Mouse (Mus musculus): ENCODE measurements around the gene Rab3d. TPM values are rescaled to one million over a fixed set of nuclear protein-coding genes. Genes with fewer than 3 reads are reported as not detected.
A peak's percentile ranks its signal among the peaks of the same experiment; 100 is the strongest.

Gene Rab3d
- 14.2 and 14.4 TPM in 2 replicates for polyA plus RNA-seq (2015; fragmentation: Nextera tagmentation; extraction: Ambion mirVana)

- WGBS, result under 1% methylated on average over 35 of the region's 36 CpGs
- no peak within 1 kb of the TSS for H3K27ac ChIP-seq (ENCODE audit: low read length)
- peak within 1 kb of the TSS; percentile 50 for H3K4me3 ChIP-seq (ENCODE audit: low read length)
- peak within 1 kb of the TSS; percentile 49 for H3K9ac ChIP-seq (replicated peaks; ENCODE audit: low read length)
- H3K27me3 ChIP-seq (ENCODE audit: insufficient read depth, low read length), result no peaks in the 10 kb centered on the region
- H3K4me1 ChIP-seq (ENCODE audit: insufficient read depth, low read length), result peaks cover 13% of the 10 kb centered on the region; the same call in 1 of the 2 replicates
- peak; percentile 96 for ATAC-seq (ENCODE audit: low FRiP score, low TSS enrichment)
- no peaks in the 10 kb centered on the region for H3K9me3 ChIP-seq (ENCODE audit: low read length)
- H3K36me3 ChIP-seq (ENCODE audit: insufficient read depth, low read length), result no peaks in the 10 kb centered on the region
- H3K4me2 ChIP-seq (replicated peaks; ENCODE audit: low read depth, low read length), result peak within 1 kb of the TSS; percentile 66
Observed at GRCm38 (mm10) chr9:21918035-21918592, at the start of gene Rab3d. Gene Rab3d (minus strand): TSS chr9:21918192.

GRCm38 (mm10) chr9:21963417-21963816 lies 45.4 kb upstream of the Rab3d start, which contains the start of gene Epor:
Gene Epor (minus strand): TSS chr9:21963506.
- ATAC-seq (ENCODE audit: low FRiP score, low TSS enrichment), result peak; percentile 37
- 9% methylated on average over 8 of the region's 8 CpGs for WGBS
- H3K4me1 ChIP-seq (ENCODE audit: insufficient read depth, low read length), result peaks cover 43% of the 10 kb centered on the region
- H3K4me2 ChIP-seq (replicated peaks; ENCODE audit: low read depth, low read length), result peak within 1 kb of the TSS; percentile 93
- H3K9me3 ChIP-seq (ENCODE audit: low read length), result no peaks in the 10 kb centered on the region
- H3K9ac ChIP-seq (replicated peaks; ENCODE audit: low read length), result peak within 1 kb of the TSS; percentile 64
- H3K27me3 ChIP-seq (ENCODE audit: insufficient read depth, low read length), result peaks cover 10% of the 10 kb centered on the region; the same call in 1 of the 2 replicates
- 0 out of 2 replicates have a peak, but pooled peaks cover 3% of the 10 kb centered on the region for H3K36me3 ChIP-seq (ENCODE audit: insufficient read depth, low read length)
- 0 out of 2 replicates have a peak within 1 kb of the TSS, but pooled peaks have one; percentile 15 for H3K27ac ChIP-seq (ENCODE audit: low read length)
- peak within 1 kb of the TSS; percentile 56 for H3K4me3 ChIP-seq (ENCODE audit: low read length)

- Histone ChIP-seq H3K36me3 (ENCODE audit: insufficient read depth, low read length) (peaks cover 7% of the 10 kb centered on the region; the same call in 1 of the 2 replicates), H3K27ac (ENCODE audit: low read length) (0 out of 2 replicates have a peak overlapping the region, but pooled peaks have one; percentile 15), H3K9ac (replicated peaks; ENCODE audit: low read length) (peak overlapping the region; percentile 64), H3K4me2 (replicated peaks; ENCODE audit: low read depth, low read length) (peak overlapping the region; percentile 93), H3K4me1 (ENCODE audit: insufficient read depth, low read length) (peaks cover 43% of the 10 kb centered on the region), H3K4me3 (ENCODE audit: low read length) (peak overlapping the region; percentile 56), H3K9me3 (ENCODE audit: low read length) (no peaks in the 10 kb centered on the region), H3K27me3 (ENCODE audit: insufficient read depth, low read length) (peaks cover 10% of the 10 kb centered on the region; the same call in 1 of the 2 replicates)
- ATAC-seq (ENCODE audit: low FRiP score, low TSS enrichment), result peak; percentile 79
- whole genome bisulfite sequencing, result 4% methylated on average over 34 of the region's 34 CpGs
Observed at GRCm38 (mm10) chr9:21962416-21963059, 44.5 kb upstream of the Rab3d start.

GRCm38 (mm10) chr9:21962010-21962409 lies 44.0 kb upstream of the Rab3d start:
- Histone ChIP-seq H3K4me2 (replicated peaks; ENCODE audit: low read depth, low read length) (peak overlapping the region; percentile 93), H3K4me3 (ENCODE audit: low read length) (peak overlapping the region; percentile 56), H3K36me3 (ENCODE audit: insufficient read depth, low read length) (peaks cover 7% of the 10 kb centered on the region; the same call in 1 of the 2 replicates), H3K9ac (replicated peaks; ENCODE audit: low read length) (peak overlapping the region; percentile 64), H3K27me3 (ENCODE audit: insufficient read depth, low read length) (peaks cover 10% of the 10 kb centered on the region; the same call in 1 of the 2 replicates), H3K9me3 (ENCODE audit: low read length) (no peaks in the 10 kb centered on the region), H3K27ac (ENCODE audit: low read length) (no peak overlapping the region), H3K4me1 (ENCODE audit: insufficient read depth, low read length) (peaks cover 43% of the 10 kb centered on the region)
- 0% methylated on average over 15 of the region's 15 CpGs for WGBS
- ATAC-seq (ENCODE audit: low FRiP score, low TSS enrichment), result peak; percentile 21; the same call in 1 of the 2 replicates

GRCm38 (mm10) chr9:21961366-21961980 lies 43.5 kb upstream of the Rab3d start:
- no peaks in the 10 kb centered on the region for H3K9me3 ChIP-seq (ENCODE audit: low read length)
- H3K36me3 ChIP-seq (ENCODE audit: insufficient read depth, low read length), result peaks cover 7% of the 10 kb centered on the region; the same call in 1 of the 2 replicates
- ATAC-seq (ENCODE audit: low FRiP score, low TSS enrichment), result no peak
- WGBS, result 2% methylated on average over 35 of the region's 35 CpGs
- H3K4me3 ChIP-seq (ENCODE audit: low read length), result peak overlapping the region; percentile 56
- peaks cover 45% of the 10 kb centered on the region for H3K4me1 ChIP-seq (ENCODE audit: insufficient read depth, low read length)
- H3K4me2 ChIP-seq (replicated peaks; ENCODE audit: low read depth, low read length), result peak overlapping the region; percentile 93
- H3K27me3 ChIP-seq (ENCODE audit: insufficient read depth, low read length), result peaks cover 10% of the 10 kb centered on the region; the same call in 1 of the 2 replicates
- no peak overlapping the region for H3K27ac ChIP-seq (ENCODE audit: low read length)
- 0 out of 2 replicates have a peak overlapping the region, but pooled peaks have one; percentile 64 for H3K9ac ChIP-seq (replicated peaks; ENCODE audit: low read length)

GRCm38 (mm10) chr9:21960558-21961208 lies 42.7 kb upstream of the Rab3d start:
- peak overlapping the region; percentile 93 for H3K4me2 ChIP-seq (replicated peaks; ENCODE audit: low read depth, low read length)
- peak overlapping the region; percentile 35; the same call in 1 of the 2 replicates for H3K9ac ChIP-seq (replicated peaks; ENCODE audit: low read length)
- 8% methylated on average over 26 of the region's 26 CpGs for WGBS
- peaks cover 7% of the 10 kb centered on the region; the same call in 1 of the 2 replicates for H3K36me3 ChIP-seq (ENCODE audit: insufficient read depth, low read length)
- peaks cover 10% of the 10 kb centered on the region; the same call in 1 of the 2 replicates for H3K27me3 ChIP-seq (ENCODE audit: insufficient read depth, low read length)
- no peaks in the 10 kb centered on the region for H3K9me3 ChIP-seq (ENCODE audit: low read length)
- no peak for ATAC-seq (ENCODE audit: low FRiP score, low TSS enrichment)
- peak overlapping the region; percentile 15; the same call in 1 of the 2 replicates for H3K4me3 ChIP-seq (ENCODE audit: low read length)
- peak overlapping the region; percentile 69; the same call in 1 of the 2 replicates for H3K27ac ChIP-seq (ENCODE audit: low read length)
- H3K4me1 ChIP-seq (ENCODE audit: insufficient read depth, low read length), result peaks cover 49% of the 10 kb centered on the region

GRCm38 (mm10) chr9:21960135-21960534 lies 42.1 kb upstream of the Rab3d start:
- H3K4me1 ChIP-seq (ENCODE audit: insufficient read depth, low read length), result peaks cover 49% of the 10 kb centered on the region
- peak overlapping the region; percentile 69; the same call in 1 of the 2 replicates for H3K27ac ChIP-seq (ENCODE audit: low read length)
- 31% methylated on average over 9 of the region's 9 CpGs for WGBS
- no peaks in the 10 kb centered on the region for H3K9me3 ChIP-seq (ENCODE audit: low read length)
- H3K4me3 ChIP-seq (ENCODE audit: low read length), result peak overlapping the region; percentile 13; the same call in 1 of the 2 replicates
- peaks cover 7% of the 10 kb centered on the region; the same call in 1 of the 2 replicates for H3K36me3 ChIP-seq (ENCODE audit: insufficient read depth, low read length)
- peak overlapping the region; percentile 35; the same call in 1 of the 2 replicates for H3K9ac ChIP-seq (replicated peaks; ENCODE audit: low read length)
- peak overlapping the region; percentile 93 for H3K4me2 ChIP-seq (replicated peaks; ENCODE audit: low read depth, low read length)
- no peak for ATAC-seq (ENCODE audit: low FRiP score, low TSS enrichment)
- peaks cover 10% of the 10 kb centered on the region; the same call in 1 of the 2 replicates for H3K27me3 ChIP-seq (ENCODE audit: insufficient read depth, low read length)

- H3K27ac ChIP-seq (ENCODE audit: low read length), result no peak overlapping the region
- ATAC-seq (ENCODE audit: low FRiP score, low TSS enrichment), result no peak
- WGBS, result 84% methylated on average over 7 of the region's 7 CpGs
Observed at GRCm38 (mm10) chr9:21959244-21959643, 41.3 kb upstream of the Rab3d start.

GRCm38 (mm10) chr9:21958372-21958771 lies 40.4 kb upstream of the Rab3d start:
- Histone ChIP-seq H3K4me3 (ENCODE audit: low read length) (no peak overlapping the region), H3K9ac (replicated peaks; ENCODE audit: low read length) (no peak overlapping the region), H3K4me2 (replicated peaks; ENCODE audit: low read depth, low read length) (no peak overlapping the region), H3K27me3 (ENCODE audit: insufficient read depth, low read length) (peaks cover 10% of the 10 kb centered on the region; the same call in 1 of the 2 replicates), H3K9me3 (ENCODE audit: low read length) (no peaks in the 10 kb centered on the region), H3K27ac (ENCODE audit: low read length) (no peak overlapping the region), H3K36me3 (ENCODE audit: insufficient read depth, low read length) (peaks cover 7% of the 10 kb centered on the region; the same call in 1 of the 2 replicates), H3K4me1 (ENCODE audit: insufficient read depth, low read length) (peaks cover 43% of the 10 kb centered on the region)
- 77% methylated on average over 5 of the region's 5 CpGs for WGBS
- ATAC-seq (ENCODE audit: low FRiP score, low TSS enrichment), result no peak

More at GRCm38 (mm10) chr9:21959244-21959643, 41.3 kb upstream of the Rab3d start:
- H3K9ac ChIP-seq (replicated peaks; ENCODE audit: low read length), result no peak overlapping the region
- H3K27me3 ChIP-seq (ENCODE audit: insufficient read depth, low read length), result peaks cover 10% of the 10 kb centered on the region; the same call in 1 of the 2 replicates
- H3K4me2 ChIP-seq (replicated peaks; ENCODE audit: low read depth, low read length), result no peak overlapping the region
- peaks cover 49% of the 10 kb centered on the region for H3K4me1 ChIP-seq (ENCODE audit: insufficient read depth, low read length)
- H3K9me3 ChIP-seq (ENCODE audit: low read length), result no peaks in the 10 kb centered on the region
- H3K4me3 ChIP-seq (ENCODE audit: low read length), result no peak overlapping the region
- H3K36me3 ChIP-seq (ENCODE audit: insufficient read depth, low read length), result peaks cover 7% of the 10 kb centered on the region; the same call in 1 of the 2 replicates
